Mouse (Mus musculus) megakaryocyte-erythroid progenitor cell, adult 5-6 weeks (primary cell): Measurements from ENCODE around the gene Emc6. TPM values are rescaled to one million over a fixed set of nuclear protein-coding genes. Genes with fewer than 3 reads are reported as not detected.

ENCODE experiments used
- ATAC-seq: replicated peaks from 2 replicates; pipeline ENCODE4 v1.8.0; 2016; ENCODE audit warnings: mild to moderate bottlenecking, inconsistent platforms; ENCODE audit not compliant: severe bottlenecking, poor library complexity, low FRiP score, low TSS enrichment
- total RNA-seq, 2 experiments: library from RNA; stranded (forward) in 1 of 2; stranded (reverse) in 1 of 2; fragments of 200-1000, 215-1000 nt in 1 of 2; fragments of >200 nt in 1 of 2; fragmentation: Nextera tagmentation in 1 of 2; gene quantifications; 2 replicates each; pipeline ENCODE4 v1.2.3; 2014 to 2017

The Emc6 gene
- total RNA-seq, 2 experiments from 2014 or later = 34.1 to 77.1 TPM

- ATAC-seq = no peak
These were observed 1.1 kb upstream of the Emc6 start for GRCm38 (mm10) chr11:73177895-73178294.

- ATAC-seq = peak; percentile 29
These were observed 655 bp upstream of the Emc6 start for GRCm38 (mm10) chr11:73177509-73177875.

GRCm38 (mm10) chr11:73176186-73176585, 651 bp downstream of the Emc6 start:
- ATAC-seq = no peak

- ATAC-seq = no peak
These were observed 1.2 kb downstream of the Emc6 start for GRCm38 (mm10) chr11:73175612-73176011.

GRCm38 (mm10) chr11:73172186-73172585, 4.7 kb downstream of the Emc6 start:
- no peak for ATAC-seq

- peak; percentile 82 for ATAC-seq
These were observed 7.6 kb downstream of the Emc6 start for GRCm38 (mm10) chr11:73169231-73169630.

GRCm38 (mm10) chr11:73168576-73168975, 8.3 kb downstream of the Emc6 start:
- no peak for ATAC-seq

GRCm38 (mm10) chr11:73168071-73168470, 8.8 kb downstream of the Emc6 start:
- ATAC-seq = no peak

GRCm38 (mm10) chr11:73162284-73162683, 14.6 kb downstream of the Emc6 start:
- no peak for ATAC-seq

GRCm38 (mm10) chr11:73161616-73162015, 15.2 kb downstream of the Emc6 start:
- no peak for ATAC-seq

GRCm38 (mm10) chr11:73160811-73161200, 16.0 kb downstream of the Emc6 start:
- ATAC-seq = no peak

- peak; percentile 54; the same call in 1 of the 2 replicates for ATAC-seq
These were observed 16.7 kb downstream of the Emc6 start, which contains the start of gene P2rx5 for GRCm38 (mm10) chr11:73159957-73160810. Gene P2rx5 (plus strand): TSS chr11:73160421.

GRCm38 (mm10) chr11:73155071-73155470, 21.8 kb downstream of the Emc6 start:
- ATAC-seq = no peak

GRCm38 (mm10) chr11:73148209-73148608, 28.6 kb downstream of the Emc6 start:
- ATAC-seq = no peak

GRCm38 (mm10) chr11:73146975-73147365, 29.9 kb downstream of the Emc6 start:
- ATAC-seq = no peak

- ATAC-seq = no peak
These were observed 30.5 kb downstream of the Emc6 start for GRCm38 (mm10) chr11:73146026-73146974.

- ATAC-seq = no peak
These were observed 32.6 kb downstream of the Emc6 start for GRCm38 (mm10) chr11:73144261-73144681.

GRCm38 (mm10) chr11:73137591-73138501, 39.0 kb downstream of the Emc6 start, which contains the start of gene Haspin:
Gene Haspin (minus strand): TSS chr11:73138294.
- peak; percentile 92 for ATAC-seq

- no peak for ATAC-seq
These were observed 39.7 kb downstream of the Emc6 start for GRCm38 (mm10) chr11:73137116-73137515.
